Mouse (Mus musculus): Measurements from ENCODE around the gene Rpl7a. TPM values are rescaled to one million over a fixed set of nuclear protein-coding genes. Genes with fewer than 3 reads are reported as not detected.
"Not testable (repeated sequence)": the region's sequence is repeated elsewhere in the genome, so short reads cannot be mapped to it uniquely, and the experiment has no call there.

Gene Rpl7a
- 595 and 683 TPM in 2 replicates for polyA plus RNA-seq (2016; fragmentation: Nextera tagmentation; extraction: Ambion mirVana)

GRCm38 (mm10) chr2:26910124-26910993 is at the start of gene Rpl7a, which contains the start of gene Med22:
TSS of gene Rpl7a (plus strand) at chr2:26910764.
TSS of gene Med22 (minus strand) at chr2:26910677.
- peak; percentile 98 for DNase-seq (ENCODE audit: low spot score)
- Histone ChIP-seq H3K4me3 (peak within 1 kb of the TSS; percentile 93), H3K4me1 (peaks cover 47% of the 10 kb centered on the region), H3K36me3 (peaks cover 76% of the 10 kb centered on the region), H3K27ac (replicated peaks) (peak within 1 kb of the TSS; percentile 98), H3K27me3 (ENCODE audit: low read depth, poor library complexity, severe bottlenecking) (no peaks in the 10 kb centered on the region), H3K9me3 (replicated peaks) (no peaks in the 10 kb centered on the region)
- under 1% methylated on average over 74 of the region's 74 CpGs for WGBS

DNA sequence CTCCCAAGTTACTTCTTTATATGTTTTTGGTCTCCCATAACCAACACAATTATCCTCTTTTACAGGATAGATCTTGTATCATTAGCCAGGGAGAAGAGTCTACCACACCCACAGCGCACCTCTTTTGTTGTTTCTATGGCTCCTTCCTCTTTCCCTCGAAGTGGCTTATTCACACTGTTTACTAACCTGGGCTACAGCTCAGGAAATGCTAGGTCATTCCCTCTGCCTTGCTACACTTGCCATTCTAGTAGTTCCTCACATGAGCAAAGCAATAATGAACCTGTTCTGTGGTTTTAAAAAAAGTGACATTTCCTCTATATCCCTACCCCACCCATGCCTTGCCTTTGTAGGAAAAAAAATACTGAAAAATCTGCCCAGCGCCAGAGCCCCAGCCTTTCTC is 47.7 kb upstream of the Rpl7a start:
- no peaks in the 10 kb centered on the region for H3K36me3 ChIP-seq
- DNase-seq (ENCODE audit: low spot score), result no peak
- H3K27me3 ChIP-seq (ENCODE audit: low read depth, poor library complexity, severe bottlenecking), result no peaks in the 10 kb centered on the region
- H3K9me3 ChIP-seq (replicated peaks), result no peaks in the 10 kb centered on the region
- no peak overlapping the region for H3K4me3 ChIP-seq
- H3K4me1 ChIP-seq, result no peaks in the 10 kb centered on the region
- 86% methylated on average over 3 of the region's 3 CpGs for WGBS
- H3K27ac ChIP-seq (replicated peaks), result no peak overlapping the region

DNA sequence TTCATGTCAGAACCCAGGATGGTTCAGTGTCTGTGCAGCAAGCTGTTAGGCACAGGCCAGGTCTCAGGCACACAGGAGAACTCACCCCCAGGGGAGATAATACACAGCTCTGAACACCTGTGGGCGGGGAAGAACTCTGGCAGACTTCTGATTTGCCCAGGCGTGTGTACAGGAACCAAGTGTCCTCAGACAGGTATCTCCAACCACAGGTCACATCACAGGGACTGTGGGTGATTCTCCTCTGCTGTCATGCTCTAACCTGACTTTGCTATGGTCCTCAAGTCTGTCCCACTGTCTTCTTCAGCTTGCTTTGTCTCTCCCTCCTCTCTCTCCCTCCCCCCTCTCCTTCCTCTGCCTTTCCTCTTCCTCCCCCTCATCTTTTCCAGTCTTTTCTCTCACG is 45.7 kb upstream of the Rpl7a start, which contains the start of gene Abo:
Gene Abo (minus strand): TSS at position 101 of the 400 bp plus-strand sequence.
- Histone ChIP-seq H3K4me1 (no peaks in the 10 kb centered on the region), H3K4me3 (no peak within 1 kb of the TSS), H3K27ac (replicated peaks) (no peak within 1 kb of the TSS), H3K36me3 (no peaks in the 10 kb centered on the region), H3K27me3 (ENCODE audit: low read depth, poor library complexity, severe bottlenecking) (no peaks in the 10 kb centered on the region), H3K9me3 (replicated peaks) (no peaks in the 10 kb centered on the region)
- WGBS, result 70% methylated on average over 3 of the region's 3 CpGs
- no peak for DNase-seq (ENCODE audit: low spot score)

DNA sequence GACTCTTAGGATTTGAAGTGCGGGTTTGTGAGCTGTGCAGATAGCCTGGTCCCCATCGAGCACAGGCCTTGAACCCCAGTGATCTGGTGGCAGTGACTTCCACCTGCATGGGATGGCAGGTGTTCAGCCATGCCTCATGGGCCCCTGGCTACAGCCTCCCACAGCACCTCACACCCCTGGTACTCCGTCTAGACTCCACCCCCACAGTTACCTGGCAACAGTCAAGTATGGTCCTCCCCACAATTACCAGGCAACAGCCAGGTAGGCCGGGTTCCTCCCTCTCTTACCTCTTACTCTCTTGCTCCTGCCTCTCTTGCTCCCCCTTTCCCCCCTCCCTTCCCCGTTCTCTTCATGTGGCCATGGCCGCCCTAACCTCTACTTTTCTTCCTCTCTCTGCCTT is 39.9 kb upstream of the Rpl7a start:
- Histone ChIP-seq H3K4me1 (no peaks in the 10 kb centered on the region), H3K27me3 (ENCODE audit: low read depth, poor library complexity, severe bottlenecking) (no peaks in the 10 kb centered on the region), H3K4me3 (no peak overlapping the region), H3K36me3 (no peaks in the 10 kb centered on the region), H3K27ac (replicated peaks) (no peak overlapping the region), H3K9me3 (replicated peaks) (no peaks in the 10 kb centered on the region)
- no peak for DNase-seq (ENCODE audit: low spot score)
- WGBS, result 71% methylated on average over 6 of the region's 6 CpGs

GRCm38 (mm10) chr2:26878571-26878970 is 32.0 kb upstream of the Rpl7a start:
- H3K9me3 ChIP-seq (replicated peaks), result peaks cover 4% of the 10 kb centered on the region; the same call in 1 of the 2 replicates
- H3K36me3 ChIP-seq, result no peaks in the 10 kb centered on the region
- H3K4me3 ChIP-seq, result no peak overlapping the region
- H3K27me3 ChIP-seq (ENCODE audit: low read depth, poor library complexity, severe bottlenecking), result no peaks in the 10 kb centered on the region
- H3K27ac ChIP-seq (replicated peaks), result no peak overlapping the region
- no peaks in the 10 kb centered on the region for H3K4me1 ChIP-seq
- no peak for DNase-seq (ENCODE audit: low spot score)

GRCm38 (mm10) chr2:26885541-26885940 is 25.0 kb upstream of the Rpl7a start:
- not testable (repeated sequence) for H3K4me3 ChIP-seq; H3K4me1 ChIP-seq; DNase-seq (ENCODE audit: low spot score); H3K27me3 ChIP-seq (ENCODE audit: low read depth, poor library complexity, severe bottlenecking); H3K27ac ChIP-seq (replicated peaks)
- Histone ChIP-seq H3K36me3 (peaks cover 37% of the 10 kb centered on the region), H3K9me3 (replicated peaks) (peaks cover 14% of the 10 kb centered on the region; the same call in 1 of the 2 replicates)
- WGBS, result 79% methylated on average over 2 of the region's 2 CpGs

DNA sequence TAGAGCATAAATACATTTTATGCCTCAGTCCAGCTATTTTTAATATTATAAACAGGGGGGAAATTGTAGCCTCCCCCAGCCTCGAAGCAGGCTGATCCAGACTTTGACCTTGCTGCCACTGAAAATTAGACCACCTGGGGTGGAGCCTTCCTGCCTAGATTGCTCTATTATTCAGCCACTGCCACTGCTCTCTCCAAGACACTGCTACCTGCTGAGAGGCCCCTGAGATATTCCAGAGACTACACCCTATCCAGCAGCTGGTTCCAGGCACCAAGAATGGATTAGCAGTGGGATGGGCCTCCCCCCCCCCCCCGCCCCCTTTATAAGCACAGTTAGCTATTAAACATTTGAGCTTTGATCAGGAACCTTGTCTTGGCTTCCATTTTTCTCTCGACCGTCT is 24.4 kb upstream of the Rpl7a start:
- not testable (repeated sequence) for DNase-seq (ENCODE audit: low spot score); H3K4me3 ChIP-seq; H3K27ac ChIP-seq (replicated peaks); H3K27me3 ChIP-seq (ENCODE audit: low read depth, poor library complexity, severe bottlenecking); H3K4me1 ChIP-seq
- peaks cover 14% of the 10 kb centered on the region; the same call in 1 of the 2 replicates for H3K9me3 ChIP-seq (replicated peaks)
- H3K36me3 ChIP-seq, result peaks cover 43% of the 10 kb centered on the region
- WGBS, result 61% methylated on average over 4 of the region's 4 CpGs

- Histone ChIP-seq H3K27me3 (ENCODE audit: low read depth, poor library complexity, severe bottlenecking) (no peaks in the 10 kb centered on the region), H3K4me1 (0 out of 2 replicates have a peak, but pooled peaks cover 3% of the 10 kb centered on the region), H3K4me3 (no peak overlapping the region), H3K36me3 (peaks cover 96% of the 10 kb centered on the region), H3K27ac (replicated peaks) (no peak overlapping the region), H3K9me3 (replicated peaks) (no peaks in the 10 kb centered on the region)
- WGBS, result 93% methylated on average over 4 of the region's 4 CpGs
- no peak for DNase-seq (ENCODE audit: low spot score)
These were observed 14.7 kb upstream of the Rpl7a start for GRCm38 (mm10) chr2:26895898-26896297.

DNA sequence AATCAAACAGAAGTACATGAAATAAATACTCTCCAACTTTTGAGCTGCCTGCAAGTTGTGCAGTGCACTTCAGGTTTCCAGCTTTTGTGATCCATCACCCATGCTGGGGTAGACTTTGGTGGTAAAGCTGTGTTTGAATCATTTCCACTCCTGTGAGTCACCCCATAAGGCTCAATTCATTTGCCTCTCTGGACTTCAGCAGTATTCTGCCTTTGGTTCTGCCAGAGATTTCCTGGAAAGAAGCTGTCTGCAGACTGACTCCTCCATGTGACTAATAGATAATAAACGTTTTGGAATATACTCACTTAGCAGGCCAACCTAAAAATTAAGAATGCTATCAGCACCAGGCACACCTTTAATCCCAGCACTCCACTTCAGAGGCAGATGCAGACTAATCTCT is 9.8 kb upstream of the Rpl7a start:
- Histone ChIP-seq H3K27ac (replicated peaks) (no peak overlapping the region), H3K9me3 (replicated peaks) (no peaks in the 10 kb centered on the region), H3K4me1 (peaks cover 30% of the 10 kb centered on the region), H3K36me3 (peaks cover 66% of the 10 kb centered on the region), H3K27me3 (ENCODE audit: low read depth, poor library complexity, severe bottlenecking) (no peaks in the 10 kb centered on the region), H3K4me3 (no peak overlapping the region)
- no peak for DNase-seq (ENCODE audit: low spot score)
- 70% methylated on average over 1 of the region's 1 CpGs for WGBS

DNA sequence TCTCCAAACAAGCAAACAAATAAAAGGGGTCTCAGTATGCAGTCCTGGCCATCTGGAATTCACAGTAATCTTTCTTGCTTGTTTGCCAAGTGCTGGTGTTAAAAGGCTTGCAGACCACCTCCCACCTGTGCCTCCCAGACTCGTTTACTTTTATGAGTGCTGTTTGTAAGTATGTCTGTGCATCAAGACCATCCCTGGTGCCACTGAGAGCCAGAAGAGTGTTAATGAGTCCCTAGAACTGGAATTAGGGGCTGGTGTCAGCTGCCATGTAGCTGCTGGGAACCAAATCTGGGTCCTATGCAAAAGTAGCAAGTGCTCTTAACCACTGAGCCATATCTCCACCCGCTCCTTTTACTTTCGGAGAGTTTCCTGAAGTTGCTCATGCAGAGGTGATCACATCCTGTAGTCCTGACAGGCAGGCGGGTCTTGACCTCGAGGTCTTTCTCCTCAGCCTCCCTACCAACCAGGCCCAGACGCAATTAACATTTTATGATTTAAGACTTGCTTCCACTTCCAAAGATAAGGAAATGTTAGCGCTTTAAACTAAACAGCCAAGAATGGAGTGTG is 8.6 kb upstream of the Rpl7a start:
- peak overlapping the region; percentile 87 for H3K27ac ChIP-seq (replicated peaks)
- WGBS, result 14% methylated on average over 7 of the region's 7 CpGs
- DNase-seq (ENCODE audit: low spot score), result no peak
- H3K4me1 ChIP-seq, result peaks cover 30% of the 10 kb centered on the region
- H3K4me3 ChIP-seq, result peak overlapping the region; percentile 87
- H3K27me3 ChIP-seq (ENCODE audit: low read depth, poor library complexity, severe bottlenecking), result no peaks in the 10 kb centered on the region
- H3K9me3 ChIP-seq (replicated peaks), result no peaks in the 10 kb centered on the region
- H3K36me3 ChIP-seq, result peaks cover 66% of the 10 kb centered on the region

DNA sequence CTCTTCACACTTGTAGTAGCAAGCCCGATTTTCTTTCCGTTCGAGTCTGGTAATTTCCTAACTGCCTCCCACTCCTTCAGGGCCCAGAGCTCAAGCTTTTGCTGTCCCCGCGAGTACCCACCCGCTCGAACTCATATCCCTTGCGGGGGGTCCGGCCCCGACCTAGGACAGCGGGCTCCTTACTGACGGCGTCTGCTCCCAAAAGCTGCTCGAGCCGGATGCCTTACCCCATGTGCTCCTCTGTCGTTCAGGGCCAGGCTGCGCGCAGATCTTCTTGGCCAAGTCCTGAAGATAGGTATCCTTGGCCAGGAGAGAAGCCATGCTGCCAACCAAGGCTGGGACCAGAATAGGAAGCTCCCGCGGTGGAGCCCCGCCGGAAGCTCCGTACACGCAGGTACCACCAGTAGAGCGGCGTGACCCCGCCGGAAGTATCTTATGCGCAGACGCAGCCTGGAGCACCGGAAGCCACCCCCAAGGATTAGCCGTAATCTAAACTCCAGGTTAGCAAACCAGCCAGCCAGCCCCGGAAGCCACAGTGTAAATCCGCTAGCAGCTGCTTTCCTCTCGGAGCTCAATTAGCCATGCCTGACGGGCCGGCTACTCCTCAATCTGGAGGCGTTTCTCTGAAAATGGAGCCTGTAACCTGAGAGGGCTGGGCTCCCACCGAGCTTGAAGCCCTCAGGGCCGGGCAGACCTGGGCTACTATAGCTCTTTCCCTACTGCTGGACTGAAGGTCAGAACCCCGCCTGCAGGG is 7.9 kb upstream of the Rpl7a start, which contains the start of gene Surf6:
Gene Surf6 (minus strand): TSS at position 413 of the 754 bp plus-strand sequence.
- peak within 1 kb of the TSS; percentile 87 for H3K4me3 ChIP-seq
- peaks cover 66% of the 10 kb centered on the region for H3K36me3 ChIP-seq
- H3K9me3 ChIP-seq (replicated peaks), result no peaks in the 10 kb centered on the region
- peak; percentile 98 for DNase-seq (ENCODE audit: low spot score)
- WGBS, result under 1% methylated on average over 41 of the region's 41 CpGs
- peaks cover 31% of the 10 kb centered on the region for H3K4me1 ChIP-seq
- no peaks in the 10 kb centered on the region for H3K27me3 ChIP-seq (ENCODE audit: low read depth, poor library complexity, severe bottlenecking)
- peak within 1 kb of the TSS; percentile 87 for H3K27ac ChIP-seq (replicated peaks)

DNA sequence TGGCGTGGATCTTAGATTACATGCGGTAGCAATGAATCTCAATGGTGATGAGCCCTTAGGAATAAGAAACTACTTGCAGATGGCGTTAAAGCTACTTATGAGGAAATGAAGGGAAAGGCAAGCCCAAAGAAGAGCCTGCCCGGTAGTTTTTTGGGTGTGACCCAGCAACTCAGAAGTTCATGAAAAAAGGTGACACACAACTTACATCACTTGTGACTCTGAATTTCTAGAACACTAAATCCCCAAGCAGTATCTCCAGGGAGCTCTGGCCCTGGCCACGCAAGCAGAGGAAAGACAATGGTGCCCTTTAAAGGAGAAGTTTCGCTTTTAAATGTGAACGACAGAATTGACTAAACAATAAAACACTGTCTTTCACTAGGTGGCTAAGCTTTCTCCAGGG is 7.3 kb upstream of the Rpl7a start:
- Histone ChIP-seq H3K27ac (replicated peaks) (peak overlapping the region; percentile 87), H3K9me3 (replicated peaks) (no peaks in the 10 kb centered on the region), H3K36me3 (peaks cover 66% of the 10 kb centered on the region), H3K4me3 (peak overlapping the region; percentile 87), H3K4me1 (peaks cover 36% of the 10 kb centered on the region), H3K27me3 (ENCODE audit: low read depth, poor library complexity, severe bottlenecking) (no peaks in the 10 kb centered on the region)
- DNase-seq (ENCODE audit: low spot score), result no peak
- WGBS, result 22% methylated on average over 7 of the region's 7 CpGs

All from midbrain, embryonic 10.5 days (tissue).